Mouse (Mus musculus) left cerebral cortex, postnatal 14 days (tissue): ENCODE measurements at regions not wholly inside any gene's neighbourhood (a gene's known extent, or its start where the extent isn't known, plus 50 kb on each side); places are given as distances from the start of the nearest gene placed in this dataset.

ENCODE experiments used
- DNase-seq, 2 experiments: peaks; one replicate each; pipeline ENCODE4 v3.0.0; 2021 to 2022; ENCODE audit warnings: low spot score in 2 of 2, mixed read lengths in 1 of 2
- intact Hi-C: fragments of 180-260 bp; cut with DNase I; formaldehyde crosslinking; loops from one replicate; pipeline ENCODE4 v1.15.1; 2025

GRCm38 (mm10) chr19:22015854-22016610, 122.8 kb upstream of the Trpm3 start:
- DNase-seq: peak in 1 of 2 experiments; percentile 3
- intact Hi-C loops: no loop called here

GRCm38 (mm10) chr19:22017425-22017824, 121.4 kb upstream of the Trpm3 start:
- DNase-seq: no peak
- intact Hi-C loops: no loop called here

GRCm38 (mm10) chr19:22027577-22027976, 111.3 kb upstream of the Trpm3 start:
- intact Hi-C loops: no loop called here

GRCm38 (mm10) chr19:22047657-22048056, 91.2 kb upstream of the Trpm3 start:
- no peak for DNase-seq
- intact Hi-C loops: no loop called here

More at GRCm38 (mm10) chr19:22027577-22027976, 111.3 kb upstream of the Trpm3 start:
- no peak for DNase-seq

- intact Hi-C loops: no loop called here
These were observed 72.5 kb upstream of the Trpm3 start for GRCm38 (mm10) chr19:22066302-22066701.

GRCm38 (mm10) chr19:22070246-22071030, 68.4 kb upstream of the Trpm3 start:
- intact Hi-C loops: no loop called here
- DNase-seq: no peak

More at GRCm38 (mm10) chr19:22066302-22066701, 72.5 kb upstream of the Trpm3 start:
- no peak for DNase-seq

- intact Hi-C loops: no loop called here
- DNase-seq: no peak
These were observed 67.1 kb upstream of the Trpm3 start for GRCm38 (mm10) chr19:22071701-22072100.

- intact Hi-C loops: no loop called here
- peak; percentile 9 to 18 for DNase-seq
These were observed 64.8 kb upstream of the Trpm3 start for GRCm38 (mm10) chr19:22074042-22074441.

- peak; percentile 15 to 54 for DNase-seq
- intact Hi-C loops: no loop called here
These were observed 57.4 kb upstream of the Trpm3 start for GRCm38 (mm10) chr19:22081448-22081847.
